Mouse (Mus musculus): ENCODE results near the gene Gigyf2. TPM values are rescaled to one million over a fixed set of nuclear protein-coding genes. Genes with fewer than 3 reads are reported as not detected.

Gene Gigyf2
- polyA plus RNA-seq, 1 experiment from 2014 or later: 60.7 TPM

Other genes starting within 250 kb of the Gigyf2 start
- gene Alppl2, start 237.1 kb upstream of the Gigyf2 start, polyA plus RNA-seq (2015; fragmentation: Nextera tagmentation; extraction: Ambion mirVana): not detected in 2 replicates
- gene Alpi, start 225.4 kb upstream of the Gigyf2 start, polyA plus RNA-seq (2015; fragmentation: Nextera tagmentation; extraction: Ambion mirVana): not detected in 2 replicates
- gene Akp3, start 202.0 kb upstream of the Gigyf2 start, polyA plus RNA-seq (2015; fragmentation: Nextera tagmentation; extraction: Ambion mirVana): not detected in 2 replicates
- gene Ecel1, start 170.5 kb upstream of the Gigyf2 start, polyA plus RNA-seq (2015; fragmentation: Nextera tagmentation; extraction: Ambion mirVana): 1.3 and 3.8 TPM in 2 replicates
- 0.09 TPM in 1 of 2 replicates, not detected in the other for gene Prss56, start 143.7 kb upstream of the Gigyf2 start, polyA plus RNA-seq (2015; fragmentation: Nextera tagmentation; extraction: Ambion mirVana)
- gene Chrnd, start 136.4 kb upstream of the Gigyf2 start, polyA plus RNA-seq (2015; fragmentation: Nextera tagmentation; extraction: Ambion mirVana): 1.1 and 1.6 TPM in 2 replicates
- gene Chrng, start 122.3 kb upstream of the Gigyf2 start, polyA plus RNA-seq (2015; fragmentation: Nextera tagmentation; extraction: Ambion mirVana): 2.0 and 4.3 TPM in 2 replicates
- 164 and 168 TPM in 2 replicates for gene Eif4e2, start 113.1 kb upstream of the Gigyf2 start, polyA plus RNA-seq (2015; fragmentation: Nextera tagmentation; extraction: Ambion mirVana)
- gene Efhd1, start 62.6 kb upstream of the Gigyf2 start, polyA plus RNA-seq (2015; fragmentation: Nextera tagmentation; extraction: Ambion mirVana): 5.7 and 5.8 TPM in 2 replicates
- gene Kcnj13, start 67.7 kb downstream of the Gigyf2 start, polyA plus RNA-seq (2015; fragmentation: Nextera tagmentation; extraction: Ambion mirVana): 0.68 and 0.90 TPM in 2 replicates
- 0.40 TPM in 1 of 2 replicates, not detected in the other for gene Snorc, start 143.3 kb downstream of the Gigyf2 start, polyA plus RNA-seq (2015; fragmentation: Nextera tagmentation; extraction: Ambion mirVana)
- gene Neu2, start 182.9 kb downstream of the Gigyf2 start, polyA plus RNA-seq (2015; fragmentation: Nextera tagmentation; extraction: Ambion mirVana): 0.29 and 0.41 TPM in 2 replicates
- 1.6 and 2.2 TPM in 2 replicates for gene Ngef, start 246.9 kb downstream of the Gigyf2 start, polyA plus RNA-seq (2015; fragmentation: Nextera tagmentation; extraction: Ambion mirVana)

Data from kidney, embryonic 15.5 days (tissue).